Mouse (Mus musculus): ENCODE data around the gene Vars. TPM values are rescaled to one million over a fixed set of nuclear protein-coding genes. Genes with fewer than 3 reads are reported as not detected.

Vars gene
- polyA plus RNA-seq, 1 experiment = 208 TPM

DNA sequence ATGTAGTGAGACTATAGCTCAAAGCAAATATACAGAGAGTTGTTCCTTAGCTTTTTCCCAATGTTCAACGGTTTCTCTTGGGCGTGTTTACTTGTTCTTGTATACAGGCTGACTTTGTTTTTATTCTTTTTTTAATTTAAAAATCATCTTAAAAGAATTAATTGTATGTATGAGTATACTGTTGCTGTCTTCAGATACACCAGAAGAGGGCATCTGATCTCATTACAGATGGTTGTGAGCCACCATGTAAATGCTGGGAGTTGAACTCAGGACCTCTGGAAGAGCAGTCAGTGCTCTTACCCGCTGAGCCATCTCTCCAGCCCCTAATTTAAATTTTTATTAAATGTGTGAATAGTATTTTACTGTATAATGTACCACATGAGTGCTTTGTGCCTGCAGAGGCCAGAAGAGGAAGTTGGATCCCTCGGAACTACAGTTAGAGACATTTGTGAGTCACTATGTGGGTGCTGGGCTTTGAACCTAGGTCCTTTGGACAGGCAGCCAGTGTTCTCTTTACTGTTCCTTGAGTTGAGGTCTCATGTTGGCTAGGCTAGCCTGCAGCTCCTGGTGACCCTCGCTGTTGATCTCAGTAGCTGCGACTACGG lies 6.7 kb downstream of the Vars start:
- TF ChIP-seq TCF12 (IDR thresholded peaks at IDR 0.05; ENCODE audit: insufficient read depth, poor library complexity, severe bottlenecking) (no peak), REST (IDR thresholded peaks at IDR 0.05; ENCODE audit: insufficient read depth, insufficient read length) (no peak), POLR2A (IDR thresholded peaks at IDR 0.05; ENCODE audit: insufficient read length, low read depth) (no peak), MYOD1 (IDR thresholded peaks at IDR 0.05; ENCODE audit: control insufficient read depth in 1 of 3, insufficient read length in 2 of 3, low read depth in 2 of 3) (no peak), USF1 (IDR thresholded peaks at IDR 0.05; ENCODE audit: low read depth) (no peak), MYOG (IDR thresholded peaks at IDR 0.05; ENCODE audit: control insufficient read depth in 1 of 3, insufficient read depth in 1 of 3, insufficient read length in 2 of 3, low read depth in 2 of 3) (no peak), MAX (IDR thresholded peaks at IDR 0.05; ENCODE audit: low read depth) (no peak), CEBPB (IDR thresholded peaks at IDR 0.05; ENCODE audit: insufficient read depth, poor library complexity, severe bottlenecking) (no peak), TCF3 (IDR thresholded peaks at IDR 0.05; ENCODE audit: insufficient read length, low read depth) (no peak), POLR2AphosphoS2 (IDR thresholded peaks at IDR 0.05; ENCODE audit: insufficient read length, low read depth) (no peak), E2F4 (IDR thresholded peaks at IDR 0.05; ENCODE audit: insufficient read depth) (no peak), SRF (IDR thresholded peaks at IDR 0.05; ENCODE audit: control insufficient read depth, insufficient read length, low read depth) (no peak)
- peaks cover 49% of the 10 kb centered on the region for H3K36me3 ChIP-seq (ENCODE audit: control insufficient read depth, insufficient read depth)
- H3K79me2 ChIP-seq (ENCODE audit: control insufficient read depth, insufficient read depth) = peaks cover 36% of the 10 kb centered on the region
- H3K27me3 ChIP-seq (ENCODE audit: control insufficient read depth, insufficient read depth, insufficient read length) = no peaks in the 10 kb centered on the region
- no peak overlapping the region for H3K4me3 ChIP-seq
- H3K4me2 ChIP-seq (ENCODE audit: low read depth) = no peak overlapping the region
- H3ac ChIP-seq (ENCODE audit: control insufficient read depth, insufficient read length) = no peak overlapping the region

GRCm38 (mm10) chr17:35009586-35009985 lies 8.8 kb downstream of the Vars start:
- peaks cover 55% of the 10 kb centered on the region for H3K36me3 ChIP-seq (ENCODE audit: control insufficient read depth, insufficient read depth)
- H3ac ChIP-seq (ENCODE audit: control insufficient read depth, insufficient read length) = no peak overlapping the region
- H3K4me2 ChIP-seq (ENCODE audit: low read depth) = no peak overlapping the region
- peaks cover 15% of the 10 kb centered on the region for H3K79me2 ChIP-seq (ENCODE audit: control insufficient read depth, insufficient read depth)
- H3K4me3 ChIP-seq = no peak overlapping the region
- H3K27me3 ChIP-seq (ENCODE audit: control insufficient read depth, insufficient read depth, insufficient read length) = no peaks in the 10 kb centered on the region
- no peak for TF ChIP-seq POLR2AphosphoS2 (IDR thresholded peaks at IDR 0.05; ENCODE audit: insufficient read length, low read depth)
- no peak for TF ChIP-seq CEBPB (IDR thresholded peaks at IDR 0.05; ENCODE audit: insufficient read depth, poor library complexity, severe bottlenecking)
- no peak for TF ChIP-seq MYOD1 (IDR thresholded peaks at IDR 0.05; ENCODE audit: control insufficient read depth in 1 of 3, insufficient read length in 2 of 3, low read depth in 2 of 3)
- no peak for TF ChIP-seq MAX (IDR thresholded peaks at IDR 0.05; ENCODE audit: low read depth)
- no peak for TF ChIP-seq E2F4 (IDR thresholded peaks at IDR 0.05; ENCODE audit: insufficient read depth)

- no peak overlapping the region for H3K4me2 ChIP-seq (ENCODE audit: low read depth)
- no peak overlapping the region for H3ac ChIP-seq (ENCODE audit: control insufficient read depth, insufficient read length)
- peaks cover 4% of the 10 kb centered on the region for H3K79me2 ChIP-seq (ENCODE audit: control insufficient read depth, insufficient read depth)
- H3K4me3 ChIP-seq = no peak overlapping the region
- TF ChIP-seq POLR2A (IDR thresholded peaks at IDR 0.05; ENCODE audit: insufficient read length, low read depth) (peak; percentile 28), MAX (IDR thresholded peaks at IDR 0.05; ENCODE audit: low read depth) (no peak), E2F4 (IDR thresholded peaks at IDR 0.05; ENCODE audit: insufficient read depth) (no peak)
- H3K36me3 ChIP-seq (ENCODE audit: control insufficient read depth, insufficient read depth) = peaks cover 39% of the 10 kb centered on the region
- H3K27me3 ChIP-seq (ENCODE audit: control insufficient read depth, insufficient read depth, insufficient read length) = no peaks in the 10 kb centered on the region
Measured at GRCm38 (mm10) chr17:35011440-35011839, 10.7 kb downstream of the Vars start.

DNA sequence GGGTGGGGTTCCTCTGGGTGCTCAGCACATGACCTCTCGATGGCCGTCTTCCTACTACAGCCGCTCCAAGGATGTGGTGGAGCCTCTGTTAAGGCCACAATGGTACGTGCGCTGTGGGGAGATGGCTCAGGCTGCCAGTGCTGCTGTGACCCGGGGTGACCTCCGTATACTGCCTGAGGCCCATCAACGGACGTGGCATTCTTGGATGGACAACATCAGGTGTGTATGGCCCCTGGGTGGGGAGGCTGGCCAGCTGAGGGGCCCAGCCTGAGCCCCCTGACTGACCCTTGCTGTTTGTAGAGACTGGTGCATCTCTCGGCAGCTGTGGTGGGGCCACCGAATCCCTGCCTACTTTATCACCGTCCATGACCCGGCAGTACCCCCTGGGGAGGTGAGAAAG lies 11.6 kb downstream of the Vars start:
- TF ChIP-seq USF1 (IDR thresholded peaks at IDR 0.05; ENCODE audit: low read depth) (no peak), POLR2A (IDR thresholded peaks at IDR 0.05; ENCODE audit: insufficient read length, low read depth) (peak; percentile 19)

GRCm38 (mm10) chr17:35013221-35013620 lies 12.4 kb downstream of the Vars start:
- TF ChIP-seq SRF (IDR thresholded peaks at IDR 0.05; ENCODE audit: control insufficient read depth, insufficient read length, low read depth) (no peak), POLR2AphosphoS2 (IDR thresholded peaks at IDR 0.05; ENCODE audit: insufficient read length, low read depth) (no peak), E2F4 (IDR thresholded peaks at IDR 0.05; ENCODE audit: insufficient read depth) (no peak), CEBPB (IDR thresholded peaks at IDR 0.05; ENCODE audit: insufficient read depth, poor library complexity, severe bottlenecking) (no peak)
- Histone ChIP-seq H3ac (ENCODE audit: control insufficient read depth, insufficient read length) (no peak overlapping the region), H3K4me2 (ENCODE audit: low read depth) (no peak overlapping the region), H3K36me3 (ENCODE audit: control insufficient read depth, insufficient read depth) (peaks cover 23% of the 10 kb centered on the region), H3K79me2 (ENCODE audit: control insufficient read depth, insufficient read depth) (no peaks in the 10 kb centered on the region), H3K27me3 (ENCODE audit: control insufficient read depth, insufficient read depth, insufficient read length) (no peaks in the 10 kb centered on the region), H3K4me3 (no peak overlapping the region)

More for the DNA sequence above, 11.6 kb downstream of the Vars start:
- Histone ChIP-seq H3K79me2 (ENCODE audit: control insufficient read depth, insufficient read depth) (peaks cover 4% of the 10 kb centered on the region), H3K4me3 (no peak overlapping the region), H3ac (ENCODE audit: control insufficient read depth, insufficient read length) (no peak overlapping the region), H3K36me3 (ENCODE audit: control insufficient read depth, insufficient read depth) (peaks cover 29% of the 10 kb centered on the region), H3K4me2 (ENCODE audit: low read depth) (no peak overlapping the region), H3K27me3 (ENCODE audit: control insufficient read depth, insufficient read depth, insufficient read length) (no peaks in the 10 kb centered on the region)

GRCm38 (mm10) chr17:35015296-35015695 lies 14.5 kb downstream of the Vars start:
- H3K36me3 ChIP-seq (ENCODE audit: control insufficient read depth, insufficient read depth) = peaks cover 16% of the 10 kb centered on the region
- no peak for TF ChIP-seq TCF12 (IDR thresholded peaks at IDR 0.05; ENCODE audit: insufficient read depth, poor library complexity, severe bottlenecking)
- no peak for TF ChIP-seq MYOD1 (IDR thresholded peaks at IDR 0.05; ENCODE audit: control insufficient read depth in 1 of 3, insufficient read length in 2 of 3, low read depth in 2 of 3)
- TF ChIP-seq MYOG (IDR thresholded peaks at IDR 0.05; ENCODE audit: control insufficient read depth in 1 of 3, insufficient read depth in 1 of 3, insufficient read length in 2 of 3, low read depth in 2 of 3) = no peak
- no peak for TF ChIP-seq REST (IDR thresholded peaks at IDR 0.05; ENCODE audit: insufficient read depth, insufficient read length)
- TF ChIP-seq POLR2A (IDR thresholded peaks at IDR 0.05; ENCODE audit: insufficient read length, low read depth) = no peak
- no peak overlapping the region for H3ac ChIP-seq (ENCODE audit: control insufficient read depth, insufficient read length)
- H3K27me3 ChIP-seq (ENCODE audit: control insufficient read depth, insufficient read depth, insufficient read length) = no peaks in the 10 kb centered on the region
- H3K4me3 ChIP-seq = no peak overlapping the region
- no peak overlapping the region for H3K4me2 ChIP-seq (ENCODE audit: low read depth)
- H3K79me2 ChIP-seq (ENCODE audit: control insufficient read depth, insufficient read depth) = no peaks in the 10 kb centered on the region

Measured in myocyte (in vitro differentiated cells).